Mouse (Mus musculus): ENCODE results near the gene Olfr1123.

GRCm38 (mm10) chr2:87385549-87385948, 30.9 kb upstream of the Olfr1123 start, which contains the start of gene Olfr1122:
- TF ChIP-seq POLR2A (IDR thresholded peaks at IDR 0.05; ENCODE audit: control insufficient read depth, low read depth, low read length) (no peak), CTCF (IDR thresholded peaks at IDR 0.05; ENCODE audit: control insufficient read depth, insufficient read depth, insufficient replicate concordance, low read depth, low read length) (no peak)

All from testis, adult 2 months (tissue).